In genomic region chr6:71741998-71742636, GRCm38 (mm10) we compare ENCODE assay signal across 20 mouse cellular contexts. TPM values are rescaled to one million over a fixed set of nuclear protein-coding genes. Genes with fewer than 3 reads are reported as not detected.
"Had no signal": no experiment of that assay in that cellular context is flagged by ENCODE, and none has a peak within 500 bp of the region (broad histone marks: within the 10 kb centered on the region; RNA-seq: fewer than 3 reads in every experiment).

No protein-coding gene starts in this region.

- ATAC-seq: midbrain, embryonic 16.5 days had no signal

- H3K9ac ChIP-seq: lung, embryonic 14.5 days; midbrain, embryonic 12.5 days; neural tube, embryonic 15.5 days had no signal

- DNase-seq: lung, adult 18-20 months; lung, embryonic 14.5 days; lung, postnatal 10 days; lung, postnatal 4 days; midbrain, embryonic 14.5 days; retina, postnatal 1 day; right cerebral cortex, adult 18-20 months; right cerebral cortex, postnatal 25 days; right cerebral cortex, postnatal 4 days; spleen, adult 18-20 months; thymus, adult 18-20 months; thymus, postnatal 25 days; thymus, postnatal 4 days had no signal

- H3K4me3 ChIP-seq: midbrain, embryonic 10.5 days; midbrain, embryonic 12.5 days; myocyte; neural tube, embryonic 13.5 days; neural tube, embryonic 15.5 days had no signal

- H3K4me2 ChIP-seq: lung, embryonic 14.5 days; midbrain, embryonic 12.5 days; neural tube, embryonic 15.5 days had no signal

- H3K27ac ChIP-seq: midbrain, embryonic 10.5 days; midbrain, embryonic 12.5 days had no signal

- H3K9me3 ChIP-seq: midbrain, embryonic 10.5 days; midbrain, embryonic 12.5 days; neural tube, embryonic 13.5 days; neural tube, embryonic 15.5 days had no signal

- H3K36me3 ChIP-seq: midbrain, embryonic 10.5 days; midbrain, embryonic 12.5 days; neural tube, embryonic 13.5 days; neural tube, embryonic 15.5 days had no signal

- H3K27me3 ChIP-seq: midbrain, embryonic 12.5 days; neural tube, embryonic 13.5 days; neural tube, embryonic 15.5 days had no signal

RNA-seq across cellular contexts. Expression of gene Reep1, which starts 34.8 kb away (rescaled TPM):
- total RNA-seq: megakaryocyte-erythroid progenitor cell, adult 5-6 weeks had no signal
